Comparison of ENCODE assay signal across 10 mouse cellular contexts in the genomic region with DNA sequence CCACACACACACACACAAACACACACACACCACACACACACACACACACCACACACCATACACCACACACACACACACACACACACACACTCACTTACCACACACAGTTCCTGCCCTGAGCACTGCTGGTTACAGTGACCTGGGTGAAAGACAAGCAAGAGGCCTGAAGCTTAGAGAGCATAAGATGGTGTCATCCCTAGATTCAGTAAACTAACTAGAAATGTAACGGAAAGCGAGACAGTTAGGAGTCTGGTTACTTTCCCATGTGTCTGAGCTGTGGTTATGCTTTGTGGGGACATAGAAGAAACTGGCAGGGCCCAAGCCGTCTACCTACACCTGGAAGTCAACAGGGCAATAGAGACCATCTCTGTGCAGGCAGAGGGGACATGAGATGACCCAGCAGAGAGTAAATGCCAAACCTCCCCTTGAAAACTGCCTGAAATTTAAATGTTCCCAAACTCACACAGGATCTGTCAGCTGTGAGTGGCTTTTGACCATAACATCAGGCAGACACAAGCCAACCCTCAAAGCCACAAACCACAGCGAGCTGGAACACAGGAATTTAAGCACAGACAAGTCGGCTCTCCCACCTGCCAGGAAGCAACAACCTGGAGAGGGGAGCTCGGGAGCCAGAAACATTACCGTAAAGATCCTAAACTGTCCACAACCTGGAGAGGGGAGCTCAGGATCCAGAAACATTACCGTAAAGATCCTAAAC. TPM values are rescaled to one million over a fixed set of nuclear protein-coding genes. Genes with fewer than 3 reads are reported as not detected.
DNase-seq lines count a peak whose midpoint lies in the region.
"Had no signal": no experiment of that assay in that cellular context is flagged by ENCODE, and none has a peak within 500 bp of the region (broad histone marks: within the 10 kb centered on the region; RNA-seq: fewer than 3 reads in every experiment).

No protein-coding gene starts in this region.

- no peaks in the 10 kb centered on the region for H3K36me3 ChIP-seq in limb, embryonic 10.5 days
- H3K36me3 ChIP-seq: stomach, embryonic 15.5 days had no signal

- WGBS in limb, embryonic 10.5 days: 18% methylated on average over 8 of the region's 8 CpGs

- intact Hi-C loops in heart, postnatal 25 days (cut with DNase I): no loop called here

- H3K9me3 ChIP-seq in limb, embryonic 10.5 days (replicated peaks): no peaks in the 10 kb centered on the region
- H3K9me3 ChIP-seq: stomach, embryonic 15.5 days had no signal

- peaks cover 8% of the 10 kb centered on the region; the same call in 1 of the 2 replicates for H3K4me1 ChIP-seq in limb, embryonic 10.5 days
- H3K4me1 ChIP-seq: stomach, embryonic 15.5 days had no signal

- no peaks in the 10 kb centered on the region for H3K27me3 ChIP-seq in limb, embryonic 10.5 days (ENCODE audit: low read depth, poor library complexity, severe bottlenecking)
- H3K27me3 ChIP-seq: stomach, embryonic 15.5 days had no signal

- no peak overlapping the region for H3K4me3 ChIP-seq in limb, embryonic 10.5 days
- H3K4me3 ChIP-seq: stomach, embryonic 15.5 days had no signal

- no peak overlapping the region for H3K27ac ChIP-seq in limb, embryonic 10.5 days
- H3K27ac ChIP-seq: stomach, embryonic 15.5 days had no signal

- DNase-seq in heart, adult 11 months: peak; percentile 14
- DNase-seq in heart, postnatal 25 days (ENCODE audit: low spot score): no peak
- peak; percentile 32 for DNase-seq in thymus, postnatal 14 days
- DNase-seq in thymus, adult 18-20 months: no peak
- DNase-seq in limb, embryonic 10.5 days (ENCODE audit: low spot score): peak; percentile 37
- peak; percentile 19 to 34 for DNase-seq in thymus, postnatal 36 days
- no peak for DNase-seq in adrenal gland, postnatal 4 days (ENCODE audit: low spot score in 2 of 2)
- DNase-seq in layer of hippocampus, postnatal 14 days (ENCODE audit: low spot score in 2 of 2): no peak
- DNase-seq: cerebellum, postnatal 14 days had no signal

RNA-seq across cellular contexts. Expression of a gene that starts 51.7 kb away (rescaled TPM):
- 1 to 10 TPM; 5.3 to 6.2 TPM for total RNA-seq in heart, postnatal 25 days (2021)
- polyA plus RNA-seq in limb, embryonic 10.5 days (2016; fragmentation: Nextera tagmentation; extraction: Ambion mirVana): 22.5 and 24.8 TPM in 2 replicates
- total RNA-seq in adrenal gland, postnatal 4 days (2021): 100 to 1,000 TPM; 187 to 200 TPM
- 10 to 100 TPM; 43.9 to 46.2 TPM for total RNA-seq in layer of hippocampus, postnatal 14 days (2021)

RNA-seq across cellular contexts. Expression of a gene that starts 59.1 kb away (rescaled TPM):
- total RNA-seq in heart, postnatal 25 days (2021): 10 to 100 TPM; 78.4 to 85.9 TPM
- polyA plus RNA-seq in limb, embryonic 10.5 days (2016; fragmentation: Nextera tagmentation; extraction: Ambion mirVana): 84.4 and 110 TPM in 2 replicates
- 100 to 1,000 TPM; 140 to 148 TPM for total RNA-seq in adrenal gland, postnatal 4 days (2021)
- total RNA-seq in layer of hippocampus, postnatal 14 days (2021): 10 to 100 TPM; 24.9 to 29.7 TPM

Comparison
In these comparisons a context has a peak if more than half of its experiments do, and no peak if none do; other contexts are left out.
1. DNase-seq: peak in heart, adult 11 months (single experiment), thymus, postnatal 14 days (single experiment), limb, embryonic 10.5 days (single experiment) and thymus, postnatal 36 days (2 of 2); none in heart, postnatal 25 days (single experiment), thymus, adult 18-20 months (0 of 2), adrenal gland, postnatal 4 days (0 of 2) and layer of hippocampus, postnatal 14 days (0 of 2).
2. RNA of a gene that starts 51.7 kb away (total RNA-seq): 187 to 200 TPM in adrenal gland, postnatal 4 days and 43.9 to 46.2 TPM in layer of hippocampus, postnatal 14 days; 5.3 to 6.2 TPM in heart, postnatal 25 days; every median in the first group is over 4 times any median in the second.